Mouse (Mus musculus) testis, postnatal 10 days (tissue): ENCODE measurements at regions not wholly inside any gene's neighbourhood (a gene's known extent, or its start where the extent isn't known, plus 50 kb on each side); places are given as distances from the start of the nearest gene placed in this dataset.

Experiments used
- DNase-seq: peaks from one replicate; pipeline ENCODE4 v3.0.0; 2021; ENCODE audit warnings: low spot score

DNA sequence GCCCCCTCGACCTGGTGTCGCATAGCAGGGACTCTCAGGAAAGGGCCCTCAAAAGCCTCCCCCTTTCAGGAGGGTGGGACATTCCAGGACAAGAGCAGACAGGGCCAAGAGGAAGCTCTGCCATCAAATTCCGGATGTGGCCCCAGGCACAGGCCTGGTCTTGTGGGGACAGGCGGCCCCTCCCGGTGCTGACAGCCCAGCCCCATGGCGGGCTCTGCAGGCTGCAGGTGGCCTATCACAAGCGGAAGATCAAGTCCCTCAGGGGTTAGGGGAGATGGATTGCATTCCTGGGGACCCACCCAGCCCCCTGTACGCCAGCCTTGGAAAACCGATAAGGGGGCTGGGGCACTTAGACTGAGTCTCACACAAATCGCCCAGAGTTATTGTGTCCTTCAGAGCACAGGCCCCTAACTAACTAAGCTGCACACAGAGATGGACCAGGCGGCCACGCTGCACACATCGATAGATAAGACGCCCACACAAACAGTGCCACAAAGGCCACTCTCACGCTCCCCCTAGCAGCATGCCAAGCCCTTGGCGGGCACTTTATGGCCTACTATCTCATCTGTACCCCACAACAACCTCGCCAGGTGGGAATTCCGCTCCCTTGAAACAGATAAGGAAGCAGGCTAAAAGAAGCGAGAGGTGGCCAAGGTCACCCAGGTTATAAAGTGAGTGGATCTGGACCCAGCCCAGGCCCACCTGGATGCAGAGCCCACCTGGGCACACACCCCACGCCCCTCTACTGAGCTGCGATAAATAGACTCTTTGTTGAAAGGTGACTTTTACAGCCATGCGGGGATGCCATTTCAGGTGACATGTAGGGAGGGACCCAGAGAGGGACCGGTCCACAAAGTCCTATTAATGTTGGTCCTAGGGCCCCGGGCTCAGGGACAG lies 55.5 kb downstream of the Gm5294 start:
- no peak for DNase-seq

DNA sequence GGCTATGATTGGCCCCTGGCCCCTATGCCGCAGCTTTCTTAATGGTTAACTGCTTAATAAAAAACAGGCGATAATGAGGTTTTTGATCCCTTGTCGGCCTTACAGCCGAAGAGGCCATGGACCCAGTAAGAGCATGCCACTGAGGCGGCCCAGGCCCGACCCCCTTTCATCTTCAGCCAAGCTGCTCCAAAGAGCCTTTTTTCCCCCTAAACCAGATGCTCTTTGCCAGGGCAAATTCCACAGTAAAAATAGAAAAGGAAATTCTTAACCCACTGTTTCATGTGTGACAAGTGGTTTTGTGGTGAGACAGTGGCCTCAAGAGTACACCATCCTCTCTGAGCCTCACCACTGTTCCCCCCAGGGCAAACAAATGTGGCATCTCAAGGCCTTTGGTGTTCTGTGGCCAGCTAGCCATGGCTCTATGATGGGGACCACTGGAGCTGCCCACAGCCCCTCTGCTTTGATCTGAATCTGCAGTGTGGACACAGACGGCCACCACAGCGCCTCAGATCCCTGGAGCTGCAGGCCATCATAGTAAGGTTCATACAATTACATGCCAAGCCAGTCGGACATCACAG lies 61.9 kb downstream of the Gm5294 start:
- DNase-seq: no peak

DNA sequence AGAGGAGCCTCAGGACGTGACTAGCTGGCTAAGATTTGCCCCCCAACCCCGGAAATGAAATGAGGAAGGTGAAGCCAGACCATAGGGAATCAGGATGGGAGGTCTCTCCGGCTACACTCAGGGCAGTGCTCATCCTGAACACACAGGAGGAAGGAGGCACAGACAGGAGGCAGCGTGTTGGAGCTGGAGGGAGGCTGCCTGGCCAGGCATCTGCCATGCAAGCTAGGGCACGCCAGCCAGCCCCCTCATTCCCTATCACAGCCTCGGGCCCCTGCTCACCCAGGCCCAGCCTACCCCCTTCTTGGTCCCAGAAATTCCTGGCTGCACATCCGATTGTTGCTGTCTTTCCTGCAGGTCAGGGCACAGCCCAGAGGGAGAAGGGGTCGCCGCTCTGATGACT lies 63.7 kb downstream of the Gm5294 start:
- DNase-seq: no peak

DNA sequence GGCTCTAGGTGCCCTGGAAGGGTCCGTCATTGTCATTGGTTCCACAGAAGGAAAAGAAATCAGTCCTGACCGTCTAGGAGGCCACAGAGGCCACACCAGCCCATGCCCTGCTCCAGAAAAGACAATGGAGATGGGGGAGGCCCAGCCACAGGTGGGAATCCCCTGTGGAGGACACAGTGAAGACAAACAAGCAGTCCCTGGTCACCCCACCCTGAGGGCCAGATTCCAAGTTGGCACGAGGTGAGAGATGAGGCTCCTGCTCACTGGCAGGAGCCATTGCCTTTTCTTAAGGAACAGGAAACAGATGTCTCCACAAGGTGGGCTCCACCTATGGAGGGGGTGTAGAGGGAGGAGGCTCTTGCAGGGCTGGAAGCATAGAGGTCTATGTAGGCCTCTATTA lies 66.0 kb downstream of the Gm5294 start:
- DNase-seq: no peak

DNA sequence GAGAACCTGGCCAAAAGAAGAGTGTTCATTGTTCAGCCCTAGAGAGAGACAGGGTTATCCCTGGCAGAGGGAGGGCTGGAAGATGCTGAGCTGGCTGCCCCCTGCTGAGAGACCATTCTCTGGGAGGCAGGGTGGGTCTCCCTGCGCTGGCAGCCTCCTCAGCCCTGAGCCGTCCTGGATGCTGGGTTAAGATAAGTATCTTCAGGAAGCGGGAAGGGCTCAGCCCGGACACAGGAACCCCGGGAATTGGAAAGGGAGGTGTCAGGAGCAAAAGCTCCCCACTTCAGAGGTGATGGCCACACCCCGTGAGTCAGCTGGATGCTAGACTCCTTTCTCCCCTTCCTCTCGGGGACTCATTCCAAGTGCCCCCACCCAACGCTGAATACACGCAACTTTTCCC lies 68.9 kb downstream of the Gm5294 start:
- DNase-seq: no peak

DNA sequence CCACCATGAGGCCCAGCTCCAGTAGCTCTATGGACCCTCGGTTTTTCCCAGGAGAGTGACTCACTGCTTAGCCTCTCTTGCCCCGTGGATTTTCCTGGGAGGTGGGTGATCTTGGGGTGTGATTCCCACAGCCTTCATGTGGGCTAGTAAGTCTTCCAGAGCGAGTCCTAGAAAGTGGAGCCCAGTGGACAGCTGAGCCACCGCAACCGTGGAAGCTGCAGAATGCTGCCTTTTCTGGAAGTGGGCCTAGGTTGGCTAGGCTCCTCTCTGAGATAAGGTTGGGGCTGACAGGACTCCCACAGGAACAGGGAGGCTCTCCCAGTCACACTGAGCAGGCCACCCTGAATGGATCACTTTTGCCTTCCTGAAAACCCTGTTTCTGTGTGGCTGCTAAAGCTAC lies 69.9 kb downstream of the Gm5294 start:
- peak; percentile 68 for DNase-seq

DNA sequence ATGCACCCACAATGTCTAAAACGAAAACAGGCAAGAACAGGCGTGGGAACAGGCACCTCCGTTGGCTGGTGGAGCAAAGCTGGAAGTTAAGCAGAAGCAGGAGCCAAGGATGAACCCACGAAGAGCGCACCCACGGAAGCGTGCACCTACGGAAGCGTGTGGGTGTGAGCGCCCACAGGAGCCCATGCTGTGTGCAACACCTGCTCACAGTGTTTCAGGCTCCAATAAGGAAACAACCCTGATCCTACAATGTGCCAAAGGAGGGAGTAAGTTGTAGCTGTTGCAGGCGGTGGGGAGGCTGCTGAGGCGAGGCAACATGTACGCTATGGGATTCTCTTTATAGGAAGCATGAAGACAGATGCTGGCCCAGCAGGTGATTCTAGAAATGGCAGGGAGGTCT lies 74.6 kb downstream of the Gm5294 start:
- DNase-seq: no peak

DNA sequence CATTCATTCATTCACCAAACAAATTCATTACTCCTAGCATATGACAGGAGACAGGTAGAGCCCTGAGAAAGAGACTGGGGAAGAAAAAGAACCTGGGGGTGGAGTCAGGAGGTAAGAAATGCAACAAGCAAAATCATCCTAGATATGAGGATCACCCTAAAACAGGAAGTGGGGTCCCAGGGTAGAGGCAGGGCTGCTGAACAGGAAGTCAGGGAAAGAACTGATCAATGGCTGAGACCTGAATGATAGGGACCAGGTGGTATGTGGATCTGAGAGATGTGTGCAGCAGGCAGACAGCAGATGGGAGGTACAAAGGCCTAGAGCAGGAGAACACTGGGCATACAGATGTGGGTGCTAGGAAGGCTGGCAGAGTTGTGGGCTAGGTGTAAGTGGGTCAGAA lies 77.4 kb downstream of the Gm5294 start:
- no peak for DNase-seq

DNA sequence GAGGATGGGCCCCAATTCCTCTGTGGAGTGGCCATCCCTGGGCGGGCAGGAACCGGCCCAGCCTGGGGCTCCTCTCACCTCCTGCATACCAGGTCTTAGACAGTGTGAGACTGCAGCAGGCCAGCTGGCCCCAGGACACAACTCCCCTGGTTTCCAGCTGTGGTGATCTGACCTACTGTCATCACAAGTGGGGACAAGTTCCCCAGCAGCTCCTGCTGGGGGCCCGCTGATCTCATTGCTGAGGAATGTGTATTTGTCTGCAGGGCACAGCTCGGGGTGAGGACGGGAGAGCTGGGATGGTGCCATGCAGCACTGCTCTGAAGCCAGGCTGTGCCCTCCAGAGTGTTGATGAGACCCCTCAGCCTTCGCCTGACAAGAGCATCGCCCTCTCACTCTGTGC lies 78.6 kb downstream of the Gm5294 start:
- DNase-seq: no peak

DNA sequence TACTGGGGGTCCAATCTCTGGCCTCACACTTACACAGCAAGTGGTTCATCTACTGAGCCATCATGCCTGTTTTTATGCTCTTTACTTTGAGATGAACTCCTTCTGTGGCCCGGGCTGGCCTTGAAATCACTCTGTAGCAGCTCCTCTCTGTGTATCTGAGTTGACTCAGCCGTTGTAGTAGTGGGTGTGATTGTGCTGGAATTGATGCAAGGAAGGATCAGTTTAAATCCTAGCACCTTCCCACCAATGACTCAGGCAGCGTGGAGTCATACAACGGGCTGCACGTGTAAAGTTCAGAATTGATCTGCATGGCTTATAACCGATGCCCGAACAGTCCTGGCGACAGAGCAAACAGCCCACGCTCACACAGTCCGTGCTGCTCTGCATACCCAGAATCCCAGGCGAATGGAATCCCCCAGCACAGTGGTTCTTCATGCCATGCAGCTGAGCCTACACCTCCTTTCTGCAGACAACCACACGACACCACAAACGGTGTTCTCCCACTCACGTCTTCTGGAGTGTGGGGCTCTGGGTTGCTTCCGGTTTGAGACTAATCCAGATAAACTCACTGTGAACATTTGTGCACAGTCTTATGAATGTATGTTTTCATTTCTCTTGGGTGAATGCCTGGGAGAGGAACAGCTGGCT lies 81.2 kb downstream of the Gm5294 start:
- DNase-seq: no peak

DNA sequence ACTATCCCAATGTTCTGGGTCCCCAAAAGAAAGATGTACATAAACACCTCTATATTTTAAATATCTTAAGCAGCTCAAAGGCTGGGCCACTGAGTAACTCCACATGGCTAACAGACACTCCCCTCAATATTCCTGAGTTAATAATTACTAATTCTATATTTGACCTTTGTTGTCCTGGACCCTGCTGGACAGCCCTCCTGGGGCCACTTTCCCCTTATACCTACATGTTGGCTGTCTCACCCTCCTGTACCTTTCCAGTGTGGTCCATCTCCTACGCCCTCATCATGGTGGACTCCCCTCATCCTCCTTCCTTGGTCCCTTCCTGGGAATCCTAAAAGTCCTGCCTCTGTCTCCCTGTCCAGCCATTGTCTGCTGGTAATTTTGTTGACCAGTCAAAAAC lies 82.4 kb downstream of the Gm5294 start:
- DNase-seq: no peak

DNA sequence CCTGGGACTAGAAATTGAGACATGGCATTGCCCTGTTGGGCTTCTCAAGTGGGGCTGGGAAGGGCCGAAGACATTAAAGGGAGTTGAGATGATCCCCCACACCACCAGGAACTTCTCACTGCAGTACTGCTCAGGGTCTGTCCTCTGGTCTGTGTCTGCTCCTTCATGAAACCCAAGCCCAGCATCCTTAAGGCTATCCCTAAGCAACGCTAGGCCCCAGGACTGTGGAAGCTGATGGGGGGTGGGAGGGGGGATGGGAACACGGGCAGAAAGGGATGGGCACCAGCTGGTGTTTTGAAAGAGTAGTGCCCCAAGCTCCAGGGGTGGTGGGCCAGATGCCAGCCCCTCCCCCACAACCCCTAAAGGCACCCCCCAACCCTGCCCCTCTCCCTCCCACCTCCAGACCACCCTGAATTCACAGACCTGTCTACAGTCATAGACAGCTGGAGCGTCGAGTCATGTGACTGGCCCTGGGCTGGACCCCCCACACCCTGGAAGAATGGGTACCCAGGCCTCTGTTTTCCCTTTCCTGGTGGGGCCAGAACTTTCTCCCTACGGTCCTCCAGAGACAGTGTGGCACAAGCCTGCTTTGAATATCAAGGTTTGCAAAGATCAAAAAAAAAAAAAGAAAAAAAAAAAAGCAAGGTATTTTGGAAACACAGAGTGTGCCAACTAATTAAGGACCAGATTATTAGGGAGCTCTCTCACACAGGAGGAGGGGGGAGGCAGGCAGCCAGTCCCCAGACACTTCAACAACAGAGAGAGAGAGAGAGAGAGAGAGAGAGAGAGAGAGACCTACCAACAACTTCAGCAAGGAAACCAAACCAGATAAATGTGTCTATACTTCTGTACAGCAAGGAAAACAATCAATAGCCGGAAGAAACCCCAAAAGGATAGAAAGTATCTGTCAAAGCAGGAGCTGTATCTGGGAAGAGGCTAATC lies 85.1 kb downstream of the Pdgfa start:
- no peak for DNase-seq

DNA sequence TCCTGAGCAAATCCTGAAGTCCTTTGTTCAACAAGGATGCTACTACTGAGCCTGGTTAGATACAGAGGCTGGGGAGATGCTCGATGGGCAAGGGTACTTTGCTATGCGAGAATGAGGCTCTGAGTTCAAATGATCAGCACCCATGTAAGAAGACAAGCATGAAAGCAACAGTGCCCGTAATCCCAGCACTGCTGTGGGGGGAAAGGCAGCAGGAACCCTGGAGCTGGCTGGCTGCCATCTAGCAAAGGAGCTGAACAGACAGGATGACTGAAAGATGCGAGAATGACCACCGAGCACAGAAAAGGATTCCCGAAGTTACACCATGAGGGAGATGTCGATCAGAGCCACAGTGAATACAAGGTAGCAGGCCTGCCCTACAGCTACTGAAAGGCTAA lies 84.5 kb downstream of the Pdgfa start:
- peak; percentile 54 for DNase-seq

DNA sequence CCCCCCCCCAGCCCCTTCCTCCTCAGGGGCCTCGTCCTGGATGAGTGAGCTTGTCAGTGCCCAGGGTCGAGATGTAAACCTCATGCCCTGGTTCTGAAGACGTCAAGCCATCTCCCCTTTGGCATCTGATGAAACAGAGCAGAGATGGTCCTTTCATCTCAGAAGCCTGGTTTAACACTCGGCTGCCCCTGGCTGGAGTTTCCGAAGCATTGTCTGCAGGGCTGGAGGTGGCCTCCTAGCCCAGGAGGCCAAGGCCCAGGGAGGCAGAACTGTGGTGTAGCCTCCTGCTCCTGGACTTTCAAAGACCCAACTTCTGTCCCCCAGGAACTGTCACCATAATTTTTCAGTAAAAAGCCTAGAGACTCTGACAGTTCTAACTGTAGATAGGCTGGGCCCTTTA lies 82.1 kb downstream of the Pdgfa start:
- DNase-seq: no peak

DNA sequence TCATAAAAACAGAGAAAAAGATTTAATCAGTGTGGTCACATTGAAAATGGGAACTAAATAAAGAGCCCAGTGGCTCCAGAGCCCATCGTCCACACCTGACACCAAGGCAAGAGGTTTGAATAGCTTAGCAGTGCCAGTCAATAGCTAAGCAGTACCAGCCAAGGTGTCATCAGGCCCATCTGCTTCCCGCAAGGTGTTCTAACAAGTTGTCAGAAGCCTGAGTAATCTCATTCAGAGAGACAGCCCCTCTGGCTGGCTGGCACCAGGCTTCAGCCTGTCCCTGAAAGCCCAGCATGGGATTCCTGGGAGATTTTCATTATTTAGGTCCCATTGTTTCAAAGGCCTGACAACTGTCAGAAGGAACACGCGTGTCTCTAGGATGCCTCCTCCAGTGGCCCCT lies 81.7 kb downstream of the Pdgfa start:
- no peak for DNase-seq

DNA sequence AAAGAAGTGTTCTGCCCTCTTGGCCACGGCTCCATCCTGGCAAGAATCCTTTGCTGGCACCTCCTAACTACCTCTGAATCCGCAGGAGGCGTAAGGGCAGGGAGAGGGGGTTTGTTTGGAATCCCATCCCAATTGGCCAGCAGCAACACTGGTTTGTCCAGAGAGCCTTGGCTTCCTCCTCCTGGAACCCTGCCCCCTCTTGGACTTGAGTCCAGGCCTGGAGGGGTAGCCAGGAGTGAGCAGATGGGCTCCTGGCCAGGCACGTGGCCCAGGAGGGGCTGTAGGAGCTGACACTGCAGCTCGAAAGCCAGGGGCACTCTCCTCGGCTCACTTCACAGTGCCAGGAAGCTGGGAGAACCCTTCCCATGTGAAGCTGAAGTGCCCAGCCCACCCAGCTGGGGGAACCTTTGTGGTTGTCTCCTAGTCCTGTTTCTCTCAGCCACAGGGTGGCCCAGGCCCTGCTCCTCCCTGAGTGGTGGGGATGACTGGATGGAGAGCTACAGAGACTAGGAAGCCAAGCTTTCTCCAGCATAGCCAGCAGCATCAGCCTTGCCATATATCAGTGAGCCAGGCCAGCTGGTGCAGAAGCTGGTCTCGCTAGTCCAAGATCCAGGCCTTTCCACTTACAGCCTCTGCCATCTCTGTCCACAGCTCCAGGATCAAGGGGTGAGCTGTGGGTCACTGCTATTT lies 76.9 kb downstream of the Pdgfa start:
- DNase-seq: peak; percentile 77

DNA sequence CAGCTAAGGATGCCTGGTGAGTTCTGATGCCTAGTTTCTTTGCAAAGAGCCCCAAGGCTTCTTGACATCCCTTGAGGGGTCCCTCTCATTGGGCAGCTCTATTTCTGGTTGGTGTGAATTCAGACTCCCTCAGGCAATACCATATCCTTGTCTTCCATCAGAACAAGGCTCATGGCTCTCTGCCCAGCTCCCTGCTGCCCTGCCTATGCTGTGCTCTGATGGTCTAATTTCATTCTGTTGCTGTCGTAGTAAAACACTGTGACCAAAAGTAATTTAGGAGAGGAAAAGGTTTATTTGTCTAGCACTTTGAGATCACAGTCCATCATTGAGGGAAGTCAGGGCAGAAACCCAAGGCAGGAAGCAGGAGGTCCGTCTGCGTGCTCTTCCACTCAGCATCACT lies 75.1 kb downstream of the Pdgfa start:
- no peak for DNase-seq
